Mouse (Mus musculus): ENCODE data around the gene Txlnb. TPM values are rescaled to one million over a fixed set of nuclear protein-coding genes. Genes with fewer than 3 reads are reported as not detected.

Gene Txlnb
- polyA plus RNA-seq, 1 experiment from 2014 or later = 1.3 TPM

DNA sequence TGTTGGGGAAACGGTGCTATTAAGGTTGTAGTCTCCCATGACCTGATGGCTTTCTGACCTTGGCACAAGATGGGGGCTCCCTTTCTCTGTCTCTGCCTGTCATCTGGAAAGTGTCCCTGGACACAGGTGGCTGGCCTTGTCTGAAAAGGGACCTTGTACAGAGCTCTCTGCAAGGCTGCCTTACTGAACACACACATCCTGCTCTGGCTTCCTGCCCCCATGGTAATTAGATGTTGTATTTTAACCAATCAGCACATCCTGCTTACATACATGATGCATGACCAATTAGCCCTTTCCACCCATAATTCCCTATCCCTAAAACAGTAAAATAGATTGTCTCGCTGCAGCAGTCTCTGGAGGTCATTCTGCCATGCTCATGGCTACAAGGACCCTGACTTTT, 84.7 kb downstream of the Txlnb start:
- no peaks in the 10 kb centered on the region for H3K9me3 ChIP-seq (ENCODE audit: control insufficient read depth, low read length)
- no peaks in the 10 kb centered on the region for H3K4me1 ChIP-seq (ENCODE audit: control insufficient read depth, insufficient read depth, low read length)
- H3K36me3 ChIP-seq (ENCODE audit: control insufficient read depth, insufficient read depth, low read length) = no peaks in the 10 kb centered on the region
- no peak for ATAC-seq (ENCODE audit: low read depth)
- no peaks in the 10 kb centered on the region for H3K27me3 ChIP-seq (ENCODE audit: control insufficient read depth, insufficient read depth, low read length)
- WGBS = 57% methylated on average over 2 of the region's 2 CpGs
- no peak overlapping the region for H3K4me2 ChIP-seq (ENCODE audit: low read depth, low read length)
- no peak overlapping the region for H3K4me3 ChIP-seq (ENCODE audit: low read depth, low read length)
- H3K9ac ChIP-seq (replicated peaks; ENCODE audit: low read depth, low read length) = no peak overlapping the region
- no peak overlapping the region for H3K27ac ChIP-seq (ENCODE audit: low read depth, low read length)

Other genes starting within 250 kb of the Txlnb start
- 75.1 and 89.7 TPM in 2 replicates for gene Cited2, start 73.0 kb upstream of the Txlnb start, polyA plus RNA-seq (2014; fragmentation: Nextera tagmentation; extraction: Ambion mirVana)
- gene Heca, start 151.8 kb downstream of the Txlnb start, polyA plus RNA-seq (2014; fragmentation: Nextera tagmentation; extraction: Ambion mirVana) = 8.5 and 8.6 TPM in 2 replicates
- gene Abracl, start 227.1 kb downstream of the Txlnb start, polyA plus RNA-seq (2014; fragmentation: Nextera tagmentation; extraction: Ambion mirVana) = 62.4 and 74.9 TPM in 2 replicates